Mouse (Mus musculus) olfactory bulb, adult 2 months (tissue): ENCODE data around the gene Grin2d.

ENCODE experiments used
- CTCF ChIP-seq: fragments of 200-500 bp; IDR thresholded peaks from 2 replicates; pipeline ENCODE4 v1.5.1; 2012; ENCODE audit warnings: low read depth, mild to moderate bottlenecking, low read length, moderate library complexity; ENCODE audit not compliant: insufficient read depth
- POLR2A ChIP-seq: fragments of 200-500 bp; IDR thresholded peaks from 2 replicates; pipeline ENCODE4 v1.6.1; 2012; ENCODE audit warnings: mild to moderate bottlenecking, low read depth, low read length, moderate library complexity; ENCODE audit not compliant: insufficient read depth

- TF ChIP-seq CTCF (no peak), POLR2A (no peak)
Observed at GRCm38 (mm10) chr7:45800001-45800400, 78.2 kb downstream of the Grin2d start.
